Mouse (Mus musculus): ENCODE data around the gene Sprr2a3. TPM values are rescaled to one million over a fixed set of nuclear protein-coding genes. Genes with fewer than 3 reads are reported as not detected.
"Not testable (repeated sequence)": the region's sequence is repeated elsewhere in the genome, so short reads cannot be mapped to it uniquely, and the experiment has no call there.

Gene Sprr2a3
- not detected for total RNA-seq (2021)

- intact Hi-C loops (cut with DNase I); DNase-seq (ENCODE audit: low spot score in 2 of 2): not testable (repeated sequence)
Observed at GRCm38 (mm10) chr3:92285101-92285500, at the start of gene Sprr2a3. TSS of gene Sprr2a3 (plus strand) at chr3:92285417.

- DNase-seq (ENCODE audit: low spot score in 2 of 2); intact Hi-C loops (cut with DNase I): not testable (repeated sequence)
Observed at GRCm38 (mm10) chr3:92236463-92237189, 48.6 kb upstream of the Sprr2a3 start.

GRCm38 (mm10) chr3:92238736-92239135 is 46.5 kb upstream of the Sprr2a3 start:
- intact Hi-C loops (cut with DNase I); DNase-seq (ENCODE audit: low spot score in 2 of 2): not testable (repeated sequence)

- intact Hi-C loops (cut with DNase I); DNase-seq (ENCODE audit: low spot score in 2 of 2): not testable (repeated sequence)
Observed at GRCm38 (mm10) chr3:92239197-92239596, 46.0 kb upstream of the Sprr2a3 start.

- intact Hi-C loops (cut with DNase I), result not testable (repeated sequence)
Observed at GRCm38 (mm10) chr3:92244833-92245232, 40.4 kb upstream of the Sprr2a3 start.

GRCm38 (mm10) chr3:92246245-92246644 is 39.0 kb upstream of the Sprr2a3 start:
- intact Hi-C loops (cut with DNase I), result not testable (repeated sequence)

More at GRCm38 (mm10) chr3:92244833-92245232, 40.4 kb upstream of the Sprr2a3 start:
- not testable (repeated sequence) for DNase-seq (ENCODE audit: low spot score in 2 of 2)

GRCm38 (mm10) chr3:92248494-92248893 is 36.7 kb upstream of the Sprr2a3 start:
- intact Hi-C loops (cut with DNase I), result not testable (repeated sequence)

More at GRCm38 (mm10) chr3:92246245-92246644, 39.0 kb upstream of the Sprr2a3 start:
- DNase-seq (ENCODE audit: low spot score in 2 of 2), result not testable (repeated sequence)

GRCm38 (mm10) chr3:92250450-92250849 is 34.8 kb upstream of the Sprr2a3 start:
- DNase-seq (ENCODE audit: low spot score in 2 of 2); intact Hi-C loops (cut with DNase I): not testable (repeated sequence)

More at GRCm38 (mm10) chr3:92248494-92248893, 36.7 kb upstream of the Sprr2a3 start:
- not testable (repeated sequence) for DNase-seq (ENCODE audit: low spot score in 2 of 2)

GRCm38 (mm10) chr3:92253860-92254259 is 31.4 kb upstream of the Sprr2a3 start:
- intact Hi-C loops (cut with DNase I); DNase-seq (ENCODE audit: low spot score in 2 of 2): not testable (repeated sequence)

- intact Hi-C loops (cut with DNase I); DNase-seq (ENCODE audit: low spot score in 2 of 2): not testable (repeated sequence)
Observed at GRCm38 (mm10) chr3:92258526-92258925, 26.7 kb upstream of the Sprr2a3 start.

- intact Hi-C loops (cut with DNase I); DNase-seq (ENCODE audit: low spot score in 2 of 2): not testable (repeated sequence)
Observed at GRCm38 (mm10) chr3:92263462-92263861, 21.8 kb upstream of the Sprr2a3 start.

GRCm38 (mm10) chr3:92271414-92271985 is 13.7 kb upstream of the Sprr2a3 start:
- intact Hi-C loops (cut with DNase I); DNase-seq (ENCODE audit: low spot score in 2 of 2): not testable (repeated sequence)

GRCm38 (mm10) chr3:92273504-92273903 is 11.7 kb upstream of the Sprr2a3 start:
- intact Hi-C loops (cut with DNase I); DNase-seq (ENCODE audit: low spot score in 2 of 2): not testable (repeated sequence)

- DNase-seq (ENCODE audit: low spot score in 2 of 2); intact Hi-C loops (cut with DNase I): not testable (repeated sequence)
Observed at GRCm38 (mm10) chr3:92274018-92274417, 11.2 kb upstream of the Sprr2a3 start.

GRCm38 (mm10) chr3:92279663-92280062 is 5.6 kb upstream of the Sprr2a3 start:
- DNase-seq (ENCODE audit: low spot score in 2 of 2); intact Hi-C loops (cut with DNase I): not testable (repeated sequence)

GRCm38 (mm10) chr3:92280963-92281606 is 4.1 kb upstream of the Sprr2a3 start:
- intact Hi-C loops (cut with DNase I); DNase-seq (ENCODE audit: low spot score in 2 of 2): not testable (repeated sequence)

GRCm38 (mm10) chr3:92288489-92288888 is 3.3 kb downstream of the Sprr2a3 start:
- DNase-seq (ENCODE audit: low spot score in 2 of 2); intact Hi-C loops (cut with DNase I): not testable (repeated sequence)

- intact Hi-C loops (cut with DNase I), result no loop called here
- no peak for DNase-seq (ENCODE audit: low spot score in 2 of 2)
Observed at GRCm38 (mm10) chr3:92307406-92307805, 22.2 kb downstream of the Sprr2a3 start.

- intact Hi-C loops (cut with DNase I), result no loop called here
- no peak for DNase-seq (ENCODE audit: low spot score in 2 of 2)
Observed at GRCm38 (mm10) chr3:92316320-92316719, 31.1 kb downstream of the Sprr2a3 start, which contains the start of gene Sprr2b. TSS of gene Sprr2b (plus strand) at chr3:92316620.

- intact Hi-C loops (cut with DNase I), result no loop called here
- no peak for DNase-seq (ENCODE audit: low spot score in 2 of 2)
Observed at GRCm38 (mm10) chr3:92317384-92317783, 32.2 kb downstream of the Sprr2a3 start.
